Mouse (Mus musculus): Measurements from ENCODE around the gene Rabl2. TPM values are rescaled to one million over a fixed set of nuclear protein-coding genes. Genes with fewer than 3 reads are reported as not detected.

Rabl2 gene
- polyA plus RNA-seq, 1 experiment: 24.3 TPM

DNA sequence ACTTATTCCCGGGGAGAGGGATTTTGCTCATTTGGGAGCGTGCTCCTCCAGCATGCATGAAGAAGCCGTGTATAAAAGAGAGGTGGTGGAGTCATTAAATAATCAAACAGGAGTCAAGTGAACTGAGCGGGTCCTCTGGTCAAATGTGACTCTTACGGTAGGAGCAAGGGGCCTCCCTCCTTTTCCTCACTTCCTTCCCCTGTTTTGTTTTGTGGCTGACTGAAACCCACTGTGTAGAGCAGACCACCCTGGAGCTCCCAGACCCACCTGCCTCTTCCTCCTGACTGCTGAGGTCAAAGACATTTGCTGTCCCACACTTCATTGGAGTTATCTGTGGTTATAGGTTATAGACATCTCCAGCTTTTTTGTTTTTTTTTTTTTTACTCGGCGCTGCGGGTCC, 15.8 kb upstream of the Rabl2 start:
- Histone ChIP-seq H3K27me3 (ENCODE audit: control insufficient read depth, insufficient read depth, insufficient read length) (peaks cover 23% of the 10 kb centered on the region), H3K79me2 (ENCODE audit: control insufficient read depth, insufficient read depth) (no peaks in the 10 kb centered on the region), H3ac (ENCODE audit: control insufficient read depth, insufficient read length, low read depth) (no peak overlapping the region), H3K79me3 (ENCODE audit: low read depth) (no peaks in the 10 kb centered on the region), H3K36me3 (ENCODE audit: control insufficient read depth, insufficient read depth) (no peaks in the 10 kb centered on the region), H3K4me3 (ENCODE audit: insufficient read depth, poor library complexity, severe bottlenecking) (no peak overlapping the region)
- TF ChIP-seq CEBPB (IDR thresholded peaks at IDR 0.05; ENCODE audit: low read depth): no peak
- TF ChIP-seq MYOD1 (IDR thresholded peaks at IDR 0.05; ENCODE audit: control insufficient read depth, insufficient read length, low read depth): no peak
- no peak for TF ChIP-seq MYOG (IDR thresholded peaks at IDR 0.05; ENCODE audit: control insufficient read depth, extremely low read depth, insufficient read length)
- no peak for TF ChIP-seq FOSL1 (IDR thresholded peaks at IDR 0.05; ENCODE audit: insufficient read depth, low read length, poor library complexity, severe bottlenecking)
- no peak for TF ChIP-seq CTCF (IDR thresholded peaks at IDR 0.05; ENCODE audit: control insufficient read depth, insufficient read depth, insufficient read length)
- TF ChIP-seq USF1 (IDR thresholded peaks at IDR 0.05; ENCODE audit: low read depth): no peak
- no peak for TF ChIP-seq MAX (IDR thresholded peaks at IDR 0.05)

DNA sequence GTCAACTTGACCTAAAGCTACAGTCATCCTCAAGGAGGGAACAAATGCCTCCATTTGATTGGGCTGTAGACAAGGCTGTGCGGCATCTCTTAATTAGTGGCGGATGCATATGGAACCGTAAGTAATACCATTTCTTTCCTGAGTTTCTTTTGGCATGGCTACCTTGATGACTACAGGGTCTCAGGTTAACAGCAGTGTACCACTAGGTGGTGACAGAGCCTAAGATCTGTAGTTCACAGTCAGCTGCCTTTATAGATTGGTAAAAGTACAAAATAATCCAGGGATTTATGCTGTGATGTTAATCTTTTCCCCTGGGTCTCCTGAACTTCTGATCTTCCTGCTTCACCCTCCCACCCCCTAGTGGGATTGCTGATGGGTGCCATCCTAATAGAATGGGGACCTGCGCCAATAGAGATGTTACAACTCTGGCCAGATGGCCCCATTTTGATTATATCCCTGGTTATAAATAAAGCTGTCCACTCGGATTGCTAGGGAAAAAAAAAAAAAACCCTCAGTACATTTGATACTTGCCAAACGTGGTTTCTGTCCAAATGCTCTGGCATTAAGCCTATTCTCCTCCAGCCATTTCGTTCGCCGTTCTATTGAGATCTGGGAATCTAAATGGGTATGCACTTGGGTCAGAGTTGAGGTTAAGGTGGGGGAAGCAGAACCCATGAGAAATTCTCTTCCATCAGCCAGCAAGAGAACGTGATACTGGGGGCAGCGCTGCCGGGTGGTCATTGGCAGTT, 14.3 kb upstream of the Rabl2 start:
- no peak overlapping the region for H3ac ChIP-seq (ENCODE audit: control insufficient read depth, insufficient read length, low read depth)
- H3K79me3 ChIP-seq (ENCODE audit: low read depth): no peaks in the 10 kb centered on the region
- TF ChIP-seq USF1 (IDR thresholded peaks at IDR 0.05; ENCODE audit: low read depth) (no peak), MYOG (IDR thresholded peaks at IDR 0.05; ENCODE audit: control insufficient read depth, extremely low read depth, insufficient read length) (no peak), CEBPB (IDR thresholded peaks at IDR 0.05; ENCODE audit: low read depth) (no peak), MYOD1 (IDR thresholded peaks at IDR 0.05; ENCODE audit: control insufficient read depth, insufficient read length, low read depth) (no peak), CTCF (IDR thresholded peaks at IDR 0.05; ENCODE audit: control insufficient read depth, insufficient read depth, insufficient read length) (no peak), MAX (IDR thresholded peaks at IDR 0.05) (no peak), FOSL1 (IDR thresholded peaks at IDR 0.05; ENCODE audit: insufficient read depth, low read length, poor library complexity, severe bottlenecking) (no peak)
- no peaks in the 10 kb centered on the region for H3K36me3 ChIP-seq (ENCODE audit: control insufficient read depth, insufficient read depth)
- peaks cover 23% of the 10 kb centered on the region for H3K27me3 ChIP-seq (ENCODE audit: control insufficient read depth, insufficient read depth, insufficient read length)
- no peak overlapping the region for H3K4me3 ChIP-seq (ENCODE audit: insufficient read depth, poor library complexity, severe bottlenecking)
- no peaks in the 10 kb centered on the region for H3K79me2 ChIP-seq (ENCODE audit: control insufficient read depth, insufficient read depth)

DNA sequence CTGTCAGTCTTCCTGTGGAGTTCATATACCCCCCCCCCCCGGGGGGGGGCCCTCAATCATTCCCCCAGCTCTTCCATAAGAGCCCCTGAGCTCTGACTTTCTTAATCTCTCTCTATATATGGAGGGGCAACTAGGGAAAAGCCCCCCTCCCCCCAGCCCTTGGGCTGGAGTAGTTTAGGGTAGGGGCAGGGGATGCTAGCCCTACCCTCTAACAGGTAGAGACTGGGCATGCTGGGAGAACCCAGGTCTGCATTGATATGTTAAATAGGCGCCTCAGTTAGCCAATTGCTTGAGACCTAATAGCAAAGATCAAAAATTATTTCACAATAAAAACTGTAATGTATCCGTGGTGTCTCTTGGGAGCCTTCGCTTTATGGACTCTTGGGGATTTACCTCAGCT, 825 bp upstream of the Rabl2 start:
- H3K79me2 ChIP-seq (ENCODE audit: control insufficient read depth, insufficient read depth): peaks cover 23% of the 10 kb centered on the region
- TF ChIP-seq CTCF (IDR thresholded peaks at IDR 0.05; ENCODE audit: control insufficient read depth, insufficient read depth, insufficient read length) (no peak), MYOD1 (IDR thresholded peaks at IDR 0.05; ENCODE audit: control insufficient read depth, insufficient read length, low read depth) (no peak), USF1 (IDR thresholded peaks at IDR 0.05; ENCODE audit: low read depth) (no peak), CEBPB (IDR thresholded peaks at IDR 0.05; ENCODE audit: low read depth) (no peak), FOSL1 (IDR thresholded peaks at IDR 0.05; ENCODE audit: insufficient read depth, low read length, poor library complexity, severe bottlenecking) (no peak), MYOG (IDR thresholded peaks at IDR 0.05; ENCODE audit: control insufficient read depth, extremely low read depth, insufficient read length) (no peak), MAX (IDR thresholded peaks at IDR 0.05) (no peak)
- H3ac ChIP-seq (ENCODE audit: control insufficient read depth, insufficient read length, low read depth): no peak overlapping the region
- H3K27me3 ChIP-seq (ENCODE audit: control insufficient read depth, insufficient read depth, insufficient read length): peaks cover 4% of the 10 kb centered on the region
- H3K36me3 ChIP-seq (ENCODE audit: control insufficient read depth, insufficient read depth): no peaks in the 10 kb centered on the region
- no peak overlapping the region for H3K4me3 ChIP-seq (ENCODE audit: insufficient read depth, poor library complexity, severe bottlenecking)
- H3K79me3 ChIP-seq (ENCODE audit: low read depth): no peaks in the 10 kb centered on the region

DNA sequence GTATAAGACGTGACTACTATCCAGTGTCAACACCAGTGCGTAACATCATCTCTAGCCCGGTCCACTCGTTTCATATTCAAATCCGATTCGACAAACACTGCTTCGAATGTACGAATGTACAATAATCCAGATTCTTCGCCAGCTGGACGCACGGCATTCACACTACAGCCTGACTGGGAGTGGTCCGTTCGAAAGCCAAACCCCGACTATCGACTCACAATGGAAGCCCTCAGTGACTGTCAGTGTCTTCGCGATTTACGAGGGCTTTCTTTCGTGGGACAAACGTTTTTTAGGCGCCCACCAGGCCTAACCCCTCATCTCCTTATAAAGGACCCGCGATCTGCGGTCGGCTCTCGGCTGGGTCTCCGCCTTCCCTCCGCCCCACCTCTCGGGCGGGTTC, 406 bp downstream of the Rabl2 start:
- TF ChIP-seq FOSL1 (IDR thresholded peaks at IDR 0.05; ENCODE audit: insufficient read depth, low read length, poor library complexity, severe bottlenecking) (no peak), CEBPB (IDR thresholded peaks at IDR 0.05; ENCODE audit: low read depth) (no peak), MAX (IDR thresholded peaks at IDR 0.05) (no peak), MYOD1 (IDR thresholded peaks at IDR 0.05; ENCODE audit: control insufficient read depth, insufficient read length, low read depth) (no peak), CTCF (IDR thresholded peaks at IDR 0.05; ENCODE audit: control insufficient read depth, insufficient read depth, insufficient read length) (no peak)
- Histone ChIP-seq H3ac (ENCODE audit: control insufficient read depth, insufficient read length, low read depth) (peak overlapping the region; percentile 58), H3K79me2 (ENCODE audit: control insufficient read depth, insufficient read depth) (peaks cover 23% of the 10 kb centered on the region), H3K79me3 (ENCODE audit: low read depth) (no peaks in the 10 kb centered on the region), H3K4me3 (ENCODE audit: insufficient read depth, poor library complexity, severe bottlenecking) (peak overlapping the region; percentile 95), H3K36me3 (ENCODE audit: control insufficient read depth, insufficient read depth) (no peaks in the 10 kb centered on the region), H3K27me3 (ENCODE audit: control insufficient read depth, insufficient read depth, insufficient read length) (peaks cover 4% of the 10 kb centered on the region)

DNA sequence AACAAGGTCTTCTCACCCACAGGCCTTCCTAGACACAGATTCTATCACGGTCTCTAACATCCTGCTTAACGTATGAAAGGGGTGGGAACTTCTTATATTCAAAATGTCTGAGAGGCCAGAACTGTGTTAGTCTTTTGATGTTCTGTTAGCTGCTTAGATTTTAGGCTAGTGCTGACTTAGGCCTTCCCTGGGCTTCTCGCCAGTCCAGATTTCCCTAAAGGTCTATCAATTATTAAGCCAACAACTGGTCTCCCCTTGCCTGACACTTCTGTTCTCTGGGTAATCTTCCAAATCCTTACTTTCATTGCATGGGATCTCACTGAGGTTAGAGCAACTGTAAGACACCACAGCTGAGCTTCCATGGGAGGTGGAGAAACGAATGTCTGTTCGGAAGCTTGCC, 2.6 kb downstream of the Rabl2 start:
- H3K79me3 ChIP-seq (ENCODE audit: low read depth): no peaks in the 10 kb centered on the region
- H3K79me2 ChIP-seq (ENCODE audit: control insufficient read depth, insufficient read depth): peaks cover 23% of the 10 kb centered on the region
- no peaks in the 10 kb centered on the region for H3K27me3 ChIP-seq (ENCODE audit: control insufficient read depth, insufficient read depth, insufficient read length)
- H3K36me3 ChIP-seq (ENCODE audit: control insufficient read depth, insufficient read depth): no peaks in the 10 kb centered on the region
- H3K4me3 ChIP-seq (ENCODE audit: insufficient read depth, poor library complexity, severe bottlenecking): no peak overlapping the region
- TF ChIP-seq CTCF (IDR thresholded peaks at IDR 0.05; ENCODE audit: control insufficient read depth, insufficient read depth, insufficient read length): no peak
- TF ChIP-seq MYOG (IDR thresholded peaks at IDR 0.05; ENCODE audit: control insufficient read depth, extremely low read depth, insufficient read length): no peak
- no peak for TF ChIP-seq USF1 (IDR thresholded peaks at IDR 0.05; ENCODE audit: low read depth)
- TF ChIP-seq MYOD1 (IDR thresholded peaks at IDR 0.05; ENCODE audit: control insufficient read depth, insufficient read length, low read depth): no peak
- H3ac ChIP-seq (ENCODE audit: control insufficient read depth, insufficient read length, low read depth): no peak overlapping the region

DNA sequence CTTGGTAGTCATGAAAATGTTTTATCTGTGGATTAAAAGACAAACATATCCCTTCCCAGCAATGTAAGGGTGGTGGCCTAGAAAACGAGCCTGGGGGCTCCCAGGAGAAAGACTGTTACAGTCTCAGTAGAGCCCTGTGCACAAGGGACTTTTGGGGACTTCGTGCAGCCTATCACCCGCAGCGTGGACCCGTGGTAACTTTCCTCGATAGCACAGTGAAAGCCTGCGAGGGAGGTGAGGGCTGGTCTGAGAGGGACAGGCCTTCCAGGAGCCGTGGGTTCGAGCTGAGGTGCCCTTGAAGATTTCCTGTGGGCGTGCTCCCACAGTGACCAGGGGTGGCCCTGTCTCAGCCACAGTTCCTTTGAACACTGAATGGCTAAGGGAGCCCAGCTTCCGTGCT, 6.1 kb downstream of the Rabl2 start:
- Histone ChIP-seq H3K36me3 (ENCODE audit: control insufficient read depth, insufficient read depth) (no peaks in the 10 kb centered on the region), H3K27me3 (ENCODE audit: control insufficient read depth, insufficient read depth, insufficient read length) (no peaks in the 10 kb centered on the region), H3K79me2 (ENCODE audit: control insufficient read depth, insufficient read depth) (peaks cover 14% of the 10 kb centered on the region), H3ac (ENCODE audit: control insufficient read depth, insufficient read length, low read depth) (no peak overlapping the region), H3K79me3 (ENCODE audit: low read depth) (no peaks in the 10 kb centered on the region), H3K4me3 (ENCODE audit: insufficient read depth, poor library complexity, severe bottlenecking) (no peak overlapping the region)
- TF ChIP-seq MYOG (IDR thresholded peaks at IDR 0.05; ENCODE audit: control insufficient read depth, extremely low read depth, insufficient read length) (no peak), CTCF (IDR thresholded peaks at IDR 0.05; ENCODE audit: control insufficient read depth, insufficient read depth, insufficient read length) (no peak), MAX (IDR thresholded peaks at IDR 0.05) (no peak), USF1 (IDR thresholded peaks at IDR 0.05; ENCODE audit: low read depth) (no peak), MYOD1 (IDR thresholded peaks at IDR 0.05; ENCODE audit: control insufficient read depth, insufficient read length, low read depth) (no peak), FOSL1 (IDR thresholded peaks at IDR 0.05; ENCODE audit: insufficient read depth, low read length, poor library complexity, severe bottlenecking) (no peak), CEBPB (IDR thresholded peaks at IDR 0.05; ENCODE audit: low read depth) (no peak)

Measured in C2C12 (cell line).